24 mouse cellular contexts compared by ENCODE assay signal in the genomic region with DNA sequence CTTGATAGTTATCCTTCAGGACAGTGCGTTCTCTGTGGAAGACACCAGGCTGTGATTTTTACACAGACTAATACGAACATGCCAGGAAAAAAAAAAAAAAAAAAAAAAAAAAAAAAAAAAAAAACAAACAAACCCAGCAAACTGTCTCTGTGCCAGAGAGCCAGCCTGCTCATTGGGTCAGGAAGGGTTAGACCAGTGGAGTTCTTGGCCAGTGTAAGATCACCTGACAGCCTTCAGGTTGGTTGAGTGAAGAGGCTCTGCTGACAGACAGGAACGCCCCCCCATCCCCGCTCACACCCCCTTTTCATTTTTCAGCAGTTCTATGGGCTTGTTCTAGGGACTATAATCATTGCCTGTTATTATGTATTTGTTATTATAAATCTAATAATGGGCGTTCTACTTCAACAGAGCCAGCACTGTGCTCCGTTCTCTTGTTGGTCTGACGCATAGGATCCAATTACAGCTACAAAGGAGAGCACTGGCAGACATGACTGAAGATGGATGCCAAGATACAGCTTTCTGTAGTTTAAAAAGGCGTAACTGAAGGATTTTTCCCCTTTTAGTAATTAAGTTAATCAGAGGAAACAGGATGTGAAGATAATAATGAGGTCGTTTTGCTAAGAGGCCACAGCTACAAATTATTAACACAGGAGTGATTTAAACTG.
A peak's percentile ranks its signal among the peaks of the same experiment; 100 is the strongest.
DNase-seq lines count a peak whose midpoint lies in the region; ATAC-seq lines count a peak whose summit lies in the region.
"Had no signal": no experiment of that assay in that cellular context is flagged by ENCODE, and none has a peak within 500 bp of the region (broad histone marks: within the 10 kb centered on the region; RNA-seq: fewer than 3 reads in every experiment).

No protein-coding gene starts in this region.

- WGBS in forebrain, embryonic 14.5 days: 31% methylated on average over 9 of the region's 9 CpGs

- H3K4me2 ChIP-seq in forebrain, embryonic 14.5 days (ENCODE audit: low read length): no peak overlapping the region
- H3K4me2 ChIP-seq: hindbrain, embryonic 15.5 days; liver, embryonic 11.5 days had no signal

- no peak overlapping the region for H3K4me3 ChIP-seq in forebrain, embryonic 14.5 days (ENCODE audit: low read depth, low read length)
- H3K4me3 ChIP-seq: heart, adult 2 months; hindbrain, embryonic 15.5 days; layer of hippocampus, adult 2 months; megakaryocyte, embryonic 14.5 days had no signal

- H3K27ac ChIP-seq in forebrain, embryonic 14.5 days (ENCODE audit: low read depth, low read length): no peak overlapping the region
- H3K27ac ChIP-seq: heart, adult 2 months; hindbrain, embryonic 15.5 days; layer of hippocampus, adult 2 months had no signal

- H3K4me1 ChIP-seq in forebrain, embryonic 14.5 days (ENCODE audit: control insufficient read depth, insufficient read depth, low read length): peaks cover 10% of the 10 kb centered on the region

- no peak overlapping the region for H3K9ac ChIP-seq in forebrain, embryonic 14.5 days (ENCODE audit: low read length)
- H3K9ac ChIP-seq: hindbrain, embryonic 15.5 days had no signal

- no peaks in the 10 kb centered on the region for H3K27me3 ChIP-seq in forebrain, embryonic 14.5 days (replicated peaks; ENCODE audit: control insufficient read depth, insufficient read depth, low read length)
- H3K27me3 ChIP-seq: hindbrain, embryonic 15.5 days had no signal

- peak; percentile 56 to 71 for DNase-seq in cerebellum, postnatal 14 days
- no peak for DNase-seq in cerebellum, postnatal 4 days (ENCODE audit: low spot score in 2 of 2)
- peak; percentile 8 for DNase-seq in layer of hippocampus, adult 9-11 months
- no peak for DNase-seq in layer of hippocampus, adult 18-20 months (ENCODE audit: low spot score in 2 of 2)
- DNase-seq in MN1 (ENCODE audit: low spot score): peak; percentile 67
- peak; percentile 78 for DNase-seq in forebrain, embryonic 14.5 days (ENCODE audit: low spot score)
- DNase-seq in lung, postnatal 25 days (ENCODE audit: low spot score): no peak
- DNase-seq in spleen, adult 12 weeks (ENCODE audit: low spot score): no peak
- DNase-seq: adrenal gland, adult 2 months; cerebellum, adult 18-20 months; cerebellum, postnatal 36 days; gastrocnemius, postnatal 36 days; heart, adult 2 months; kidney, adult 9 months; kidney, postnatal 14 days; layer of hippocampus, postnatal 36 days; lung, adult 18-20 months; lung, postnatal 14 days; right cerebral cortex, postnatal 25 days had no signal

- H3K36me3 ChIP-seq in forebrain, embryonic 14.5 days (ENCODE audit: control insufficient read depth, insufficient read depth, low read length): no peaks in the 10 kb centered on the region
- H3K36me3 ChIP-seq: hindbrain, embryonic 15.5 days had no signal

- no peaks in the 10 kb centered on the region for H3K9me3 ChIP-seq in forebrain, embryonic 14.5 days (replicated peaks; ENCODE audit: control insufficient read depth, low read length)
- H3K9me3 ChIP-seq: hindbrain, embryonic 15.5 days; megakaryocyte, embryonic 14.5 days had no signal

- ATAC-seq in forebrain, embryonic 14.5 days: peak; percentile 46; the same call in 1 of the 2 replicates
- ATAC-seq: intestine, embryonic 16.5 days had no signal

Comparison
In these comparisons a context has a peak if more than half of its experiments do, and no peak if none do; other contexts are left out.
1. DNase-seq: peak in cerebellum, postnatal 14 days (2 of 2), layer of hippocampus, adult 9-11 months (single experiment), MN1 (single experiment) and forebrain, embryonic 14.5 days (single experiment); none in cerebellum, postnatal 4 days (0 of 2), layer of hippocampus, adult 18-20 months (0 of 2), lung, postnatal 25 days (single experiment) and spleen, adult 12 weeks (single experiment).